Mouse (Mus musculus) testis, postnatal 10 days (tissue): ENCODE results near the gene Rere.

Experiments
- DNase-seq: peaks from one replicate; pipeline ENCODE4 v3.0.0; 2021; ENCODE audit warnings: low spot score

Rere gene

DNA sequence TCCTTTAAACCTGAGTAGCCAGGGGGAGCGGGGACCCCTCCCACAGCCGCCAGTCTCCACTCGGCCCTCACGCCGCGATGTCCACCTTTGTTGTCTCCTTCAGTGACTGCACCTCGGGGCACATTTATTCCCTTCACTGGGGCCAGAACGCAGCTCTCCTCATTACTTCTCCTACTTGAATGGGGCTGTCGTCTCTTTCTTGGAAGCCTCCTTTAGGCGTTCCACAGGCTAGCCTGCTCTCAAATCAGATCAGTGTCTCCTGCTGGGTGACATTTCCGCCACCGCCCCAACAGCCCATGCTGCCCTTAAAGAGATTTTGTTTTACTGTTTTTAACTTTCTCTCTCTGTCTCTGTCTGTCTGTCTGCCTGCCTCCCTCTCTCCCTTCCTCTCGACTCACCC is 380.4 kb downstream of the Rere start:
- DNase-seq, result no peak

- DNase-seq, result peak; percentile 72
These were observed 381.7 kb downstream of the Rere start for GRCm38 (mm10) chr4:150663192-150663591.

- no peak for DNase-seq
These were observed 383.3 kb downstream of the Rere start for GRCm38 (mm10) chr4:150664726-150665125.

DNA sequence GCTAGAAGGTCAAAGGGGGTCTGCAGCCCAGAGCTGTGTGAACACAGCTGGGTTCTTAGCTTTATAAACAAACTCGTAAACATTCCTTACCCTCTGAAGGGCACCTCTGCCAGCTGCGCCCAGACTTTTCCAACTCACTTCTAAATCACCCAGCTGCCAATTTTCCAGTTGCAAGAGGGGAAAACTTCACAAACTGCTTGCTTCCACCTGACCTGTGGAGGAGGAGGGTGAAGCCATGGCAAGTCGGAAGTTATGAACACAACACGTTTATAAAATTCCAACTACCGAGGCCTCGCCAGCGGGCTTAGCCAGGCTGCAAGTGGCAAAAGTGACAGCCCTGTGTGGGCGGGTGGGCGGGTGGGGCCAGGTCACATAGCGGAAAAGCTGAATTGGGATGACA is 384.4 kb downstream of the Rere start:
- DNase-seq, result no peak
